Mouse (Mus musculus) heart, postnatal 0 days (tissue): Measurements from ENCODE around the gene Pkig. TPM values are rescaled to one million over a fixed set of nuclear protein-coding genes. Genes with fewer than 3 reads are reported as not detected.

Source experiments
- ATAC-seq: fragments of 200-750 bp; cut with Nextera tagmentation; 2 replicates; pipeline ENCODE4 v1.8.0; 2017; ENCODE audit warnings: low read depth, moderate number of reproducible peaks, moderate library complexity; ENCODE audit not compliant: insufficient read depth
- DNase-seq: peaks from one replicate; pipeline ENCODE4 v3.0.0-alpha.2; 2016; ENCODE audit warnings: low spot score
- H3K27ac ChIP-seq: fragments of 300-500 bp; sonication (generic); 2 replicates; pipeline ENCODE4 v1.5.1; 2014; ENCODE audit warnings: low read depth, mild to moderate bottlenecking
- H3K27me3 ChIP-seq: fragments of 300-500 bp; sonication (generic); 2 replicates; pipeline ENCODE4 v1.6.1; 2014; ENCODE audit warnings: low read length, mixed read lengths; ENCODE audit not compliant: control insufficient read depth, insufficient read depth
- H3K36me3 ChIP-seq: fragments of 300-500 bp; sonication (generic); replicated peaks from 2 replicates; pipeline ENCODE4 v1.6.1; 2014; ENCODE audit warnings: low read length, mixed read lengths; ENCODE audit not compliant: control insufficient read depth, insufficient read depth
- H3K4me1 ChIP-seq: fragments of 300-500 bp; sonication (generic); 2 replicates; pipeline ENCODE4 v1.6.1; 2014; ENCODE audit warnings: antibody characterized with exemption; ENCODE audit not compliant: control insufficient read depth, insufficient read depth
- H3K4me2 ChIP-seq: fragments of 300-500 bp; sonication (generic); 2 replicates; pipeline ENCODE4 v1.6.1; 2014; ENCODE audit warnings: low read depth, mild to moderate bottlenecking, low read length, moderate library complexity
- H3K4me3 ChIP-seq: fragments of 300-500 bp; sonication (generic); 2 replicates; pipeline ENCODE4 v1.5.1; 2014; ENCODE audit warnings: low read depth, low read length
- H3K9ac ChIP-seq: fragments of 300-500 bp; sonication (generic); replicated peaks from 2 replicates; pipeline ENCODE4 v1.6.1; 2014; ENCODE audit warnings: low read depth, low read length, mixed read lengths
- H3K9me3 ChIP-seq: fragments of 300-500 bp; sonication (generic); replicated peaks from 2 replicates; pipeline ENCODE4 v1.6.1; 2016; ENCODE audit warnings: low read length; ENCODE audit not compliant: control insufficient read depth
- CTCF ChIP-seq: IDR thresholded peaks from 2 replicates; pipeline ENCODE4 v1.5.1; 2016; ENCODE audit warnings: antibody characterized with exemption, control low read depth, low read depth
- EP300 ChIP-seq: IDR thresholded peaks from 2 replicates; pipeline ENCODE4 v1.6.1; 2016; ENCODE audit warnings: antibody characterized with exemption, low read depth
- WGBS: fragments of 180-500 bp; shearing (Covaris S2); extraction: QIAGEN DNeasy Blood & Tissue Kit; methylation state at CpG from one replicate; pipeline ENCODE4 v1.1.7; 2014; 5-methylcytosine and 5-hydroxymethylcytosine counted together
- polyA plus RNA-seq: library from polyadenylated mRNA; unstranded; fragments of >200 nt; fragmentation: Nextera tagmentation; extraction: Ambion mirVana; gene quantifications from 2 replicates; pipeline ENCODE4 v1.2.1, GENCODE M21; 2015
- total RNA-seq: library from RNA; depleted of rRNA; stranded (reverse); fragments of >200 nt; gene quantifications from 2 replicates; pipeline ENCODE4 v1.2.3, GENCODE M21; 2014; ENCODE audit warnings: low replicate concordance; rRNA removed

Pkig gene
- total RNA-seq (363 and 431 TPM in 2 replicates), polyA plus RNA-seq (495 and 511 TPM in 2 replicates)

DNA sequence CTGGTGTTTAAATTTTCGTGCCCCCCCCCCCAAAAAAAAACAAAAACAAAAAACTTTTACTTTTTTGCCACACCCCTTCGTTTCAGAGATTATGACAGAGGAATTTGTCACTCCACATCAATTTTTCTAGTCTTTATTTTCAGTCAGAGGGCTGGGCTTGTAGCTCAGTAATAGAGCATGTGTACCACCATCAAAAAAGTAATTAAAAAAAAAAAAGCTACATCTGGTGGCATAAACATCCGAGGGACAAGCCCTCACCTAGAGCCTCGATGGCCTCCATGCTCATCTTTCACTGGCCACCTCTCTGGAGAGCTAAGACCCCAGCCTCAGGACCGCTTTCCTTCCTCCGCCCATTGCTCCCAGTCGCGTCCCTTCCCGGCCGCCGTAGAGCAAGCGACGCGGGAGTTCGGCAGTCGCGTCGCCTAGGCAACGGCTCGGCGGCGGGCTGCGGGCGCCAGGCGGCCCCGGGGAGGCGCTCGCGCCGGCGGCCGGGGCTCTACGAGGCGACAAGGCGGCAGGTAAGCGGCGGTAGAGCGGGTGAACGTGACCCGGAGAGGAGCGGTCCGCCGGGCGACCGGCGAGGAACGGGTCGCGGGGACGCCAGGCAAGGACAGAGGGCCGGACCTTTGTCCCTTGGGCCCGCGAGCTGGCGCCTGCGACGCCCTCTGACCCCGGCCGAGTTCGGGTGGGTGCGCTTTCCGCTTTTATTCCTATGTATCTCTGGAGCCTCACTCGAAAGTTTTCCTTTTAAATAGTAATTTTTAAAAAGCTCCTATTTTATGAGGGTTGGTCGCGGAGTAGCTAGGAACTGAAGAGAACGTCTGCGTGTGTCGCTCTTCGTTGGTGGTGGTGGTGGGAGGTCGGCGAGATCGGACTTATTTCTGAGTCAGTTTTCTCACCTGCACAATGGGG lies at the start of gene Pkig:
TSS of gene Pkig (plus strand) at position 412 of the 912 bp plus-strand sequence.
- 2% methylated on average over 70 of the region's 71 CpGs for WGBS
- H3K27ac ChIP-seq, result peak within 1 kb of the TSS; percentile 84
- H3K36me3 ChIP-seq, result no peaks in the 10 kb centered on the region
- H3K4me1 ChIP-seq, result peaks cover 26% of the 10 kb centered on the region
- no peak for TF ChIP-seq EP300
- TF ChIP-seq CTCF, result 0 out of 2 replicates have a peak, but pooled peaks have one; percentile 11
- DNase-seq (peak; percentile 86), ATAC-seq (peak; percentile 90)
- H3K9ac ChIP-seq, result peak within 1 kb of the TSS; percentile 71
- peak within 1 kb of the TSS; percentile 75 for H3K4me3 ChIP-seq
- peak within 1 kb of the TSS; percentile 65 for H3K4me2 ChIP-seq
- H3K9me3 ChIP-seq, result no peaks in the 10 kb centered on the region
- H3K27me3 ChIP-seq, result no peaks in the 10 kb centered on the region

GRCm38 (mm10) chr2:163609281-163609975 lies 48.8 kb upstream of the Pkig start:
- no peak overlapping the region for H3K4me2 ChIP-seq
- H3K36me3 ChIP-seq, result peaks cover 49% of the 10 kb centered on the region
- WGBS, result 75% methylated on average over 12 of the region's 12 CpGs

DNA sequence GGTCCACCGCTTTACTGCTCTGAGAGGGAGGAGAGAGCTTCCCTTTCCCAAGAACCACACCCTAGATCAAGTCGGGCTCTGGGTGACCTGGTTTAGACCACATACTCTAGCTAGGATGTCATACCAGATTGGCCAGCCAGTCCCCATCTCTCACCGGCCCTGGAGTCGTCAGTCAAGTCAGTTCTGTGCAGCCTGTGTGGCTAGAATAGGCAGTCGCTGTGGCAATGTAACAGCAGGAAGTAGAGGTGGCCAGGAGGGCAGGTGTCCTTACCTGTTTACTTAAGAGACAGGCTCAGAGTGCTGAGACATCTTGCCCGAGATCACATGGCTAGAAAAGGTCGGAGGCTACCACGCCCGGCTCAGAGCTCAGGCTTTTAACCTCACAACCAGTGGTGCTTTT lies 47.0 kb upstream of the Pkig start:
- H3K27ac ChIP-seq, result no peak overlapping the region
- H3K4me1 ChIP-seq, result no peaks in the 10 kb centered on the region
- H3K9me3 ChIP-seq, result no peaks in the 10 kb centered on the region
- H3K4me3 ChIP-seq, result no peak overlapping the region
- no peak overlapping the region for H3K4me2 ChIP-seq
- WGBS, result 76% methylated on average over 9 of the region's 9 CpGs
- no peak overlapping the region for H3K9ac ChIP-seq
- no peak for TF ChIP-seq CTCF
- TF ChIP-seq EP300, result no peak
- no peaks in the 10 kb centered on the region for H3K27me3 ChIP-seq
- ATAC-seq (no peak), DNase-seq (no peak)
- H3K36me3 ChIP-seq, result peaks cover 63% of the 10 kb centered on the region

More at GRCm38 (mm10) chr2:163609281-163609975, 48.8 kb upstream of the Pkig start:
- no peak overlapping the region for H3K9ac ChIP-seq
- DNase-seq (no peak), ATAC-seq (no peak)
- no peaks in the 10 kb centered on the region for H3K27me3 ChIP-seq
- TF ChIP-seq EP300 (no peak), CTCF (no peak)
- no peaks in the 10 kb centered on the region for H3K4me1 ChIP-seq
- no peak overlapping the region for H3K27ac ChIP-seq
- H3K4me3 ChIP-seq, result no peak overlapping the region
- H3K9me3 ChIP-seq, result no peaks in the 10 kb centered on the region

GRCm38 (mm10) chr2:163613206-163613605 lies 45.0 kb upstream of the Pkig start:
- ATAC-seq (no peak), DNase-seq (no peak)
- Histone ChIP-seq H3K27me3 (no peaks in the 10 kb centered on the region), H3K4me2 (no peak overlapping the region), H3K27ac (no peak overlapping the region), H3K4me1 (no peaks in the 10 kb centered on the region), H3K9me3 (no peaks in the 10 kb centered on the region), H3K4me3 (no peak overlapping the region), H3K9ac (no peak overlapping the region), H3K36me3 (peaks cover 78% of the 10 kb centered on the region)
- no peak for TF ChIP-seq EP300
- no peak for TF ChIP-seq CTCF
- 91% methylated on average over 5 of the region's 5 CpGs for WGBS

GRCm38 (mm10) chr2:163613990-163614389 lies 44.2 kb upstream of the Pkig start:
- WGBS, result 94% methylated on average over 4 of the region's 4 CpGs
- H3K4me3 ChIP-seq, result no peak overlapping the region
- DNase-seq, result no peak
- no peaks in the 10 kb centered on the region for H3K27me3 ChIP-seq
- TF ChIP-seq CTCF (no peak), EP300 (no peak)
- H3K4me2 ChIP-seq, result no peak overlapping the region
- no peaks in the 10 kb centered on the region for H3K4me1 ChIP-seq
- no peak overlapping the region for H3K27ac ChIP-seq
- no peaks in the 10 kb centered on the region for H3K9me3 ChIP-seq
- peaks cover 85% of the 10 kb centered on the region for H3K36me3 ChIP-seq
- ATAC-seq, result no peak
- no peak overlapping the region for H3K9ac ChIP-seq
